Mouse (Mus musculus) heart, postnatal 10 days (tissue): ENCODE data around the gene Mthfsd. TPM values are rescaled to one million over a fixed set of nuclear protein-coding genes. Genes with fewer than 3 reads are reported as not detected.

ENCODE experiments used
- DNase-seq, 2 experiments: peaks; one replicate each; pipeline ENCODE4 v3.0.0; 2021
- intact Hi-C: fragments of 180-260 bp; cut with DNase I; formaldehyde crosslinking; loops from one replicate; pipeline ENCODE4 v1.15.1; 2025
- total RNA-seq, 2 experiments: library from RNA; stranded (reverse); gene quantifications; 2 replicates each; pipeline ENCODE4 v1.2.3; 2021

The Mthfsd gene
- total RNA-seq, 2 experiments from 2014 or later, result 13.2 to 15.5 TPM

DNA sequence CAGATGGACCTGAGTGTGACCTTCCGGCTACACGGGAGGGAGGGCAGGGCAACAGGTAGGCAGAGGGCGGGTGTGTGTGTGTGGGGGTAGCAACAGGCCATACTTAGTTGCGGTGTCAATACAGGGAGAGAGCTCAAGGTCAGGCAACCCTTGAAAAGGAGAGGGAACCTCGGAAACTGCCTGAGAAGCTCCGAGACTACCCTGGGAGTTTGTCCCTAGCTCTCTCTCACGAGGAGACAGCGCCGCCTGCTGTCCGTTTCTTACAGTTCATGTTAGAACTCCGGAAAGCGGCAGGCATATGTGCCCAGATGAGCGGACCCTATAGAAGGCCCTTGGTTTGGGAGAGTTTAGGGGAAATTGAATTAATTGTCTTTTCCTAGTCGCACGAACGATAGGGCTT is 15.6 kb downstream of the Mthfsd start:
- intact Hi-C loops, result loop anchor here (1.0 to 5.0 kb wide), 4 partner anchors 122 to 410 kb away; no protein-coding TSS in a partner anchor

DNA sequence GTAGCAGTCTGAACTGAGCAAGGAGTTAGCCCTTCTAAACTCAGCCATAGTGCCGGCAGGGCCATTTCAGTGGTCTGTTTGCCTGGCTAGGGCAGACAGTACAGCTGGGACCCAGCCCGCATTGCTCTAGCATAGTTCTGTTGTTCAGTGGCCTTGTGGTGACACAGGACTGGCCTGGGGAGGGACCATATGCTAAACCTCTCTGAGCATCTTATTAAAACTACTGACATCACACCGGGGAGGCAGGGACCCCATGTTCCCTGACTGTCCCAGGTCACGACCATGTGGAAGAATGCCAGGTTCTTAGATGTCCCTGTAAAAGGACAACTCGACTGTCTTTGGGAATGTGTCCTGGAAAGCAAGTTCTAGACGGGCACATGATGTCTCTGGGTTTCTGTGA is 16.1 kb downstream of the Mthfsd start:
- no peak for DNase-seq
- intact Hi-C loops, result loop anchor here (1.0 to 5.0 kb wide), 4 partner anchors 121 to 410 kb away; no protein-coding TSS in a partner anchor

More for the DNA sequence above, 15.6 kb downstream of the Mthfsd start:
- peak; percentile 86 to 94 for DNase-seq

DNA sequence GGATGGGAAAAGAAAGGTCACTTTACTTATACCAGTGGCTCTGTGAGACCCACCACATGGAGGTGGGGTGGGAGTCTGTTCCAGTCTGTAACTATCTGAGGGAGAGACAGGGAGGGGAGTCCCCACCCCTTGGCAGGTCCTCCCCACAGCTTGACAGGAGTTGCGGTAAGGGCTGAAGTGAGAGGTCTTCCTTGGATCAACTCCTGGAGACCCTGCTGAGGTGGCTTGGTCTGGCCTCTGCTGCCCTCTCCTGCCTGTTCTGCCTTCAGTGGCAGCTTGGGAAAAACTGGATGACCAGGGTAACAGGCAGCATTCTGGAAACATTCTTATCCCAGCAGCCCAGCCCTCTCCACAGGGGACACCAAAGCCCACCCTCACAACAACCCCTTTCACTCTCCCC is 17.5 kb downstream of the Mthfsd start:
- intact Hi-C loops, result loop anchor here (5.0 kb wide), 1 partner anchor 408 kb away; no protein-coding TSS in a partner anchor
- DNase-seq, result no peak

GRCm38 (mm10) chr8:121089631-121090380 is 18.4 kb downstream of the Mthfsd start:
- no peak for DNase-seq
- intact Hi-C loops, result loop anchor here (5.0 kb wide), 1 partner anchor 408 kb away; no protein-coding TSS in a partner anchor

- no peak for DNase-seq
- intact Hi-C loops, result no loop called here
These were observed 19.1 kb downstream of the Mthfsd start for GRCm38 (mm10) chr8:121088871-121089630.

- DNase-seq, result no peak
- intact Hi-C loops, result no loop called here
These were observed 19.9 kb downstream of the Mthfsd start for GRCm38 (mm10) chr8:121088281-121088680.

DNA sequence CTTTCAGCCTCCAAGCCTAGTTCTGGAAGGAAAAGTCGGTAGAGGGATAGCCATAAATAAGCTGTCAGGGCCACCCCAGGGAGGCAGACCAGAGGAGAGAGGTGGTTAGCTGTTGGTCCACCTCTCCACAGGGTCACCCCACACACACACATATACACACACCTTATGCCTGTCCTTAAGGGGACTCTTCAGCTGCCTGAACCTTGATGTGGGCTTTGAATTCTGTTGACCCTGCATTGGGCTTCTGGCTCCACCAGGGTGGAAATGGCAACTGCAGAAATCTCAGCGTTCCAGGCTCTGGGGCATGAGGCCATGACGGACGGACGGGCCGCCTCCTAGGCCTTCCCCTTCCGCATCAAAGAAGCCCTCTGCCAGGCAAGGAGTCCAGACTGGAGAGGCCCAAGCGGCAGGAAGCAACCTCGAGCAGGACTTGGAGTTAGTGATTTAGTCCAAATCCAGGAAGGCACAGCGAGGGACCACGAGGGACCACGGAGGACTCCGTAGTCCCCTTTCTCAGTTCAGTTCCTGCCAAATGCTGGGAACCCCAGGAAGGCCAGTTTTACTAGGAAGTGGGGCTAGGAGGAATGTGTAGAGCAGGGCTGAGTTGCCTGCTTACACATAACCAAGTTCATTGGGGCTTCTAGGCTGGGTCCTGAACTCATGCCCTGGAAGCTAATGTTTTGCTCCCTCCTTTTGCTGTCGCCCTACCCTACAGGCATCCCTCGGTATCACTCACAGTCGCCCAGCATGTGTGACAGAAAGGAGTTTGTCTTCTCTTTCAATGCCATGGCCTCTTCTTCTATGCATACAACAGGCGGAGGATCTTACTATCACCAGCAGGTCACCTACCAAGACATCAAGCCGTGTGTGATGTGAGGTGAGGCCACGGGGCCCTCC is 21.9 kb downstream of the Mthfsd start:
- intact Hi-C loops, result no loop called here
- no peak for DNase-seq

DNA sequence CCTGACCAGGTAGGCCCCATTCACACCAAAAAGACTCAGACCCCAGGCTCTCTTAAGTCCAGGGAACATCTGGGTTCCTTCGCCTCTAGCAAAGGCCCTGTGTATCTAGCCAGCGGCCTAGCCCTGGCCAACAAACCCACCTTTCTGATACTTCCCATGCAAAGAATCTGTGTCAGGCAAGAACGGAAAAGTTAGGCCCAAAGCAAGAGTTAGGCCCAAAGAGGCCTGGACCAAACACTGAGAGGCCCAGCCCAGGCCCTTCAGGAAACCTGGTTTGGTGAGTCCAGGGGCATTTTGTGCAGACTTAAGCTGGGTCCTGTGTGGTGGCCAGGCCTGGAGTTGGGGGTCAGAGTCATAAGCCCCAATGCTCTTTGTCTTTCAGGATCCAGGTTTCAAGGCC is 22.6 kb downstream of the Mthfsd start:
- no peak for DNase-seq
- intact Hi-C loops, result no loop called here

- no peak for DNase-seq
- intact Hi-C loops, result no loop called here
These were observed 23.2 kb downstream of the Mthfsd start for GRCm38 (mm10) chr8:121085011-121085410.

DNA sequence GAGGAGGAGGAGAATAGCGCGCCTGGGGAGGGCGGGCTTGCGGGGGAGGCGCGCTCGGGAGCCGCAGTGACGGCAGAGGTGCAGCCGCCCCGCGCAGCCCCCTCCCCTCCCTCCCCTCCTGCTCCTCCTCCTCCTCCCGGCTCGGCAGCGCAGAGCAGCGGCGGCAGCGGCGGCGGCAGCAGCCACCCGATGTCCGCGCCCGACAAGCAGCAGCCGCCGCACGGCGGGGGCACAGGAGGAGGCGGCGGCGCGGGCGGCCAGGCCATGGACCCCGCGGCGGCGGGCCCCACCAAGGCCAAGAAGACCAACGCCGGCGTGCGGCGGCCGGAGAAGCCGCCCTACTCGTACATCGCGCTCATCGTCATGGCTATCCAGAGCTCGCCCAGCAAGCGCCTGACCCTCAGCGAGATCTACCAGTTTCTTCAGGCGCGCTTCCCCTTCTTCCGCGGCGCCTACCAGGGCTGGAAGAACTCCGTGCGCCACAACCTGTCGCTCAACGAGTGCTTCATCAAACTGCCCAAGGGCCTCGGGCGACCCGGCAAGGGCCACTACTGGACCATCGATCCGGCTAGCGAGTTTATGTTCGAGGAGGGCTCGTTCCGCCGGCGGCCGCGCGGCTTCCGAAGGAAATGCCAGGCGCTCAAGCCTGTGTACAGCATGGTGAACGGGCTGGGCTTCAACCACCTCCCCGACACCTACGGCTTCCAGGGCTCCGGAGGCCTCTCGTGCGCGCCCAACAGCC is 23.8 kb downstream of the Mthfsd start, which contains the start of gene Foxf1:
Gene Foxf1, plus strand, starts transcription at position 177 of the 742 bp plus-strand sequence.
- intact Hi-C loops, result no loop called here

GRCm38 (mm10) chr8:121083936-121084209 is 24.3 kb downstream of the Mthfsd start:
- no peak for DNase-seq
- intact Hi-C loops, result no loop called here

More for the DNA sequence above, 23.8 kb downstream of the Mthfsd start, which contains the start of gene Foxf1:
- DNase-seq, result peak in 1 of 2 experiments; percentile 32

DNA sequence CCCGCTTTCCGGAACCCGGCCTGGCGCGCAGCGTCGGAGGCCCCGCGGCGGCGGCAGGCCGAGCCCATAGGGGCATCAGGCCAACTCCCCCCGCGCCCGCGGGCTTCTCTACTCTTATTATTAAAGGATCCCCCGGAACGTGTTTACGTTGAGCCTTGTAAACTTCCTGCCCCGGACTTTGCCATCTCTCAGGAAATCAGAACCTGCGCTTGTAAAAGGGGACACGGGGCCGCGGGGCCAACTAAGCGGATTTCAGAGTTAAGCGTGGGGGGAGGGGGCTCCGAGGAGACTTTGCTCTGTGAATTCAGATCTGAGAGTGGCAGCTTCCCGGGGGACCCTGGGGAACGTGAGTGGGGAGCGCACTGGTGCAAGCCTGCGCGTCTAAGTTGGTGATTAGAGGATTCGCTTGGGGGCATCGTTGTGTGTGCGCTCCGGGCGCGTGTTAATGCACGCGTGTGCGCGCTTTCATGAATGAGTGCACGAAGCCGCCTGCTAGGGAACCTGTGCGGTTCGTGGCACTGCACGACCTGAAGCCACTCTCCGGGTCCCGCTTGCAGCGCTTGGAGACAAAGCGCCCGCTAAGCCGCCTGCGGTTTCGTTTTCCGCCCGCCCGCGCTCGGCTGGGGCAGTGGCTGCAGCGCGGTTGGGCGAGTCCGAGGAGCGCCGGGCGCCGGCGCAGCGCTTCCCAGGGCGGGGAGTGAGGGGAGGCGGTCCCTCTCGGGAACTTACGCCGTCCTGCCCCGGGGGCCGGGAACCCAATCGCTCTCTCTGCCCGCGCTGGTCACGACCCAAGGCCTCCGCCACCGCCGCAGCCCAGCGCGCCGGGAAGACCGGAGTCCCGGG is 24.9 kb downstream of the Mthfsd start:
- peak; percentile 82 to 84 for DNase-seq
- intact Hi-C loops, result no loop called here

GRCm38 (mm10) chr8:121082218-121083092 is 25.7 kb downstream of the Mthfsd start:
- intact Hi-C loops, result no loop called here
- no peak for DNase-seq

- intact Hi-C loops, result no loop called here
- no peak for DNase-seq
These were observed 26.8 kb downstream of the Mthfsd start for GRCm38 (mm10) chr8:121081398-121081797.

GRCm38 (mm10) chr8:121080361-121081090 is 27.7 kb downstream of the Mthfsd start:
- no peak for DNase-seq
- intact Hi-C loops, result no loop called here

- intact Hi-C loops, result no loop called here
- DNase-seq, result no peak
These were observed 28.2 kb downstream of the Mthfsd start for GRCm38 (mm10) chr8:121079944-121080343.

DNA sequence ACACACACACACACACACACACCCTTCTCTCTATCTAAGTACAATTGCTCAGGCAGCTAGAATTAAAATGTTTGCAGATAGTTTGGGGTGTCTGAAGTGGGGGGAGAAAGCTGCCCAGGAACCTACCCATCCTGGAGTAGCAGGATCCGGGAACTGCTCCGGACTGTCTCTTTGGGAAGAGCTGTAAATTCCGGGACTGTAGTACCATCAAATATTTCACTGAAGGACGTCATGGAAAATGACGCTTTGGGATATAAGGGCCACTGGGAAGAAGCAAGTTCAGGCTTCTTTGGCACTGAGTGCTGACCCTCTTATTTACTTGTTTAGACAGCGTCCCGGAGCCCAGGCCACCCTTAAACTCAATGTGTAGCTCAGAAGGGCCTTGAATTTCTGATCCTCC is 29.0 kb downstream of the Mthfsd start:
- no peak for DNase-seq
- intact Hi-C loops, result no loop called here

- no peak for DNase-seq
- intact Hi-C loops, result no loop called here
These were observed 29.5 kb downstream of the Mthfsd start for GRCm38 (mm10) chr8:121078721-121079120.
